Mouse (Mus musculus) frontal cortex, postnatal 36 days (tissue): ENCODE measurements at regions not wholly inside any gene's neighbourhood (a gene's known extent, or its start where the extent isn't known, plus 50 kb on each side); places are given as distances from the start of the nearest gene placed in this dataset.

ENCODE experiments used
- DNase-seq, 2 experiments: peaks; one replicate each; pipeline ENCODE4 v3.0.0; 2022; ENCODE audit warnings: low spot score in 2 of 2

DNA sequence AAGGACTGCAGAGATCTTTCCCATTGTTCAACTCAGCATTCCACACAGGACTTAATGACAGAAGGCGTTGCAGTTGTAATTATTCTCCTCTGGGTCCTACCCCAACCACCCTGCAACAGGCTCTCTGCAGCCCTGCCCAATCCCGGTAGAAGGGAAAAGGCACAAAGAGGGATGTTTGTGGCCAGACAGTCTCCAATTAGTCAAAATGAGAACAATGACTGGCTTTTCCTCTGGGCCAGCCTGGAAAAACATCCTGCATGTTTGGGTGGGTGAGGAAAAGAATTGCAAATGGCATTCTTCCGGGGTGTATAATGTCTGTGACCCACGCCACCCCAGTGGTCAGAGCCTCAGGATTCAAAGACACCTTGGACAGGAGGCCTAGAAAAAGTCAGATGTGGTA lies 168.8 kb upstream of the Spag17 start:
- DNase-seq = no peak

DNA sequence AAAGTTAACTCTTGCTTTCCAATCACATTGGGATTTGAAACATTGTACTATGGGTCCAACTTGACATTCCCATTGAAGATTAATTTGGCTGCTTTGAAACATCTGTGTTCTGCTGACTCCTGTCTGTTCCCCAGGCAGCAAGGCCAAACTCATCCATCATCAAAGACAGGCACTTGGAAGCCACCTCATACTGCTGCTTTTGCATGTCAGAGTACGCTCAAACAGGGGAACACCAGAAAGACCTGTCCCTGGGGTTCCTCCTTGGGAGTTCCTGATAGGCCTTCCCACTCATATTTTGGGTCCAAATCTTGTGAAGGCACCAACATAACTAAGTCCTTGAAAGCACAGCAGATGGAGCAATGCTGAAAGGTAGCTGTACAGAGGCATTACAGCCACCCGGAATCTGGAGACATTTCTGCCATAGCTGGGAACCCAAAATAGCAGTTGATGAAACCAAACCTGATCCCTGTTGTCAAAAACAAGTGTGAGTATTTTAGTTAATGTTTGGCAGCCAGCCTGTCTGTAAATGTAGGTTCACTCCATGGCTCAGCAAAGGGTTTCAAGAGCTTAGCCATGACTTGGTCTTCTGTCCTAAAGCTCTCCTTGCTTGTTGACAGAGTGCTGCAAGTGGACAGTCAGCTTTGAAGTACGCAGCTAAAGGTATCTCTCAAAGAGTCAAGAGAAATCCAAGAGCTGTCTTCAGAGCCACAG lies 147.0 kb upstream of the Spag17 start:
- no peak for DNase-seq

DNA sequence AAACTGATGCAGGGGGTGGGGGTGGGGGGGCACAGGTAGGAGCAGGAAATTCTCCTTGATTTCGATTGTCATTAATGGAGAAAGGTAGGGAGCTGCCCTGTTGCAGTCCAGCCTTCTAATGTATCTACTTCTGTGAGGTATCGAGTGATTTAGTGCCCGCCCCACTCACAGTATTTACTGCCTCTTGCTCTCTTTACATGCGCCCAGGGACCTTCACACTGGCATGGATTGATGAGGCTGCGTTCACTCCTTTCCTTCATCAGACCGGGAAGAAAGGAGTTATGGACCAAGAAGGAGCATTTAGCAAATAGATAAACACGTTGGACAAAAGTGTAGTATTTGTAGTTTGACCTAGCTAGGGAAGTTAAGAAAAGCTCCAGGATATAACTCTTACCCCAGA lies 145.6 kb upstream of the Spag17 start:
- no peak for DNase-seq

DNA sequence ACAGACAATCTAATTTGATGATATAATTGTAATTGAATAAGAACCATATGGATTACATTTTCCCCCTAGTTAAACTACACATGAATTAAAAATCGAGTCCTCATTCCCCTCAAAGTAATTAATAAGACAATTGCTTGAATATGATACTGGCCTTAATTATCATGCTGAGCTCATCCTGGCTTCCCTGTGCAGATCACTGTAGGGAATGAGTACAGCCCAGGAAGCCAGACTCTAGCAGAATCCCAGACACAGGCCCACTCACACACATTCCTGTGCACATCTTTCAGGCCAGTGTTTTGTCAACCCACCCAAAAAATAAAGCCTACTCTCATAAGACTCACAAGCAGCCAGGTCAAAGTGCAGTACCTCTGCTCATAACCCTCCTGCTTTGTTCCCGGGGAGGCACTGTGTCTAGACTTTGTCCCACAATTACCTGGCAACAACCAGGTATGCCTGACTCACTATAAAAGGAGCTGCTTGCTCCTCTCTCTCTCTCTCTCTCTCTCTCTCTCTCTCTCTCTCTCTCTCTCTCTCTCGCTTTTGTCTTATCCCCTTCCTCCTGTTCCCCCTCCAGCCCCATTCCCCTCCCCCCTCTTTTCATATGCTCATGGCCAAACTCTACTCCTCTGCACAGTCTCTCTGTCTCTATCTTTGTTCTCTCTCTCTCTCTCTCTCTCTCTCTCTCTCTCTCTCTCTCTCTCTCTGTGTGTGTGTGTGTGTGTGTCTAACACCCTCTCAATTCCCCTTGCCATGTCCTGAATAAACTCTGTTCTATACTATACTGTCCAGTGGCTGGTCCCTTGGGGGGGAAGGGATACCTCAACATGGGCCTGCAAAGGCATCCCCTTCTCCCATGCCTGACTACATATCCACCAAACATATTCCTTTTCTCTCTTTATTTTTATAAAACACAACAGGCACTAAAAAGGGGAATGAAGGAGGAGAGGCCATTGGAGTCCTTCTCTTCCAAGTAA lies 143.7 kb upstream of the Spag17 start:
- DNase-seq = no peak

DNA sequence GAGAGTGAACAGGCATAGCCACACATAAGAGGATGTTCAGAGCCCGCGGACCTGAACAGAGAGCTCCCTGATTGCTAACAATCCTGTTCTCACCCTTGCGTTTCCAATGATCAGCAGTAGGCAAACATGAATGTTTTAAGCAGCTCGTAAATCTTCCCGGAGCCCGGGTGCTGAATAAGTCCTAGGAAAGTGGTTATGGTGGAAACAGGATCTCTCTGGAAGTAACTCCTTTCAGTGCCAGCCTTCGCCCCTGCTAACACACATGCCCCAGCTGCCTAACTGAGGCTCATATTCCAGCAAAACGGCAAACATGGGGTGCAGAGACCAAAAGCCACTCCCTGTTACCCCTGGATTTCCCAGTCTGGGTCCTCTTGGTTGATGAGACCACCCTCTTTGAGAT lies 135.5 kb upstream of the Spag17 start:
- DNase-seq = no peak

DNA sequence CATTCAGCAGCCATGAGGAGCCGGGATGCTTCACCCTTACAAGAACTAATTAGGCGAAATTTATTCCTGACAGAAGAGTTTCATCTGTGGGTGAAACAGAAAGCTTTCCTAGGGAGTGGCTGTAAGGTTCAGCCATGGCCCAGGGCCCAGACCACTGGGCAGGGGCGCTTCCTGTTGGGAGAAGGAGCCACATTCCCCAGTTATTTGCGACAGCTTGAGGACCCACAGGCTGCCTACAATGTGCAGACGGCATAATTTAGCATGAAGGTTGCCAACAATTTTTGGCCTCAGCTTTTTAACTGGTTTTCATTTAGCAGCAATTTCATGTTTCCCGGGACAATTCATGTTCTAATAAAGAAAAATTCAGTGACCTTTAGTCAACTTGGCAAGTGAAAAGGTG lies 106.7 kb upstream of the Spag17 start:
- DNase-seq = no peak

DNA sequence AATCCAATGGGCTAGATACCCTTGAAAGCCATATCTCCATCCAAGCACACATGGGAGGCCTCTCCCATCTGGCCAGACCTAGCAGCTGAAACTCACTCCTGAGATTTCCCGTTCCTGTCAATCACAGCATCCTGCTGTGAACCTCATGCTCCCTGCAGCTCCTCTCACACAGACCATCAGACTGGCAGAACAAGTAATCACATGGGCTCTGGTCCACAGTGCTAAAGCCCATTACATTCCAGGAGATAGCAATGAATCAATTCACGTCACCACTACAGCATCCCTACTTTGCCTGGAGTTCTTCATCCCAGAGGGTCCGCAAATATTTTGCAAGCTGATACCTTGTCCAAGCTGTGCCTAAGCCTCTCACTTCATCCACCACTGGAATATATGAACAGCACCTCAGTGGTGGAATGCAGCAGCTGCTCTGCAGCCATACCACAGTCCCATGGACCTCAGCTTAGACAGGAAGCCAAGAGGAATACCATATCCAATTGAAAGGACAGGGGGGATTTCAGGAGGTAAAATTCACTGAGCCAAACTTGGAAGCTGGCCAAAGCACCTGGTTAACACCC lies 99.2 kb upstream of the Spag17 start:
- no peak for DNase-seq

DNA sequence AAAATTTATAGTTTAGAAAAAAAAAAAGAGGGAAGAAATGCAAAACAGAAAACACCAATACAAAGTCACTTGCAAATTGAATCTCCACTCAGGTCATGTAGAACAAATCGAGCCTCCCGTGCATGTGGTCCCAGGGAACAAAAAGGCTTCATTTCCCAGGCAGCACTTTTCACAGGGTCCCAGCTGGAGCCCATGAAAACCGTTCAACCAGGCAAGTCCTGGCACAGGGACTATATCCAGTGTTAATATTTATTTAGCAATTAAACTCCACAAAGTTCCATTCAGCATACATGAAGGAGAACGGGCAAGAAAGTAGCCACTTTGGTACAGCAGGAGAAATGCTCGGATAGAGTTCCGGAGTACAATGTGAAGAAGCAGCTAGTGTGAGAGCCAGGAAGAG lies 93.9 kb upstream of the Spag17 start:
- no peak for DNase-seq

DNA sequence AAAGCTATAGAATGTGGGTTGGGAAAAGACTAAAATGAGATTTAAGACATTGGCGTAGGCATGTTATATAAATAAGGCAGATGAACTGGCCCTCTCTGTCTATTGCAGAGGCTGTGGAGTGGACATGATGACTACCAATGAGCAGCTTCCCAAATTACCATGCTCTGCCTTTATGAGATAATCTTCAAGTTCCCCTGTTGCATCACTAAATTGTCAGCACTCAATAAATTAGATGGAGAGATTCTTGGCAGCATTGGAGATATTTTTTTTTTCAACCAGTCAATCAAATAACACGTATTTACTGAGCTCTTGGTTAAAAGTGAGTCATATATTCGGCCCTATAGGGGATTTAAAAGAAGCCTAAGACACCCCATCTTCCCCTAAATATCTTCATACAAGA lies 91.6 kb upstream of the Spag17 start:
- DNase-seq = no peak

DNA sequence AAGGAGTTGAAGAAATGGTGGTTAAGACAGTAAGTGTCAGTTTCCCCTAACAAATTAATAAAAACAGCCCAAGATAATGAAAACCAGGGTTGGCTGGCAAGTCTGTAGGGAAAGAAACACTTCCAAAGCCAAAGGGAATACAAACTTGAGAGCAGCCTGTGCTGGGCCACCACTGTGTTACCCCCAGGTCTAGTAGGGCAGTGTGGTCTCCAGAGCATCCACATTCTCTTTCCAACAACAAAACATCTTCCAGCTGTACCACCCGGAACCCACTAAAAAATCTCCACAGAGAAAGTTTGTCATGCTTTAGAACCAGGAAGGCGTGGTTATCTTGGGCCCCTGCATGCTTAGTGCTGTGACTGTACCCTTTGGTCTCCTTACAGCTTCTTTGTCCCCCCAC lies 89.4 kb upstream of the Spag17 start:
- DNase-seq = no peak

DNA sequence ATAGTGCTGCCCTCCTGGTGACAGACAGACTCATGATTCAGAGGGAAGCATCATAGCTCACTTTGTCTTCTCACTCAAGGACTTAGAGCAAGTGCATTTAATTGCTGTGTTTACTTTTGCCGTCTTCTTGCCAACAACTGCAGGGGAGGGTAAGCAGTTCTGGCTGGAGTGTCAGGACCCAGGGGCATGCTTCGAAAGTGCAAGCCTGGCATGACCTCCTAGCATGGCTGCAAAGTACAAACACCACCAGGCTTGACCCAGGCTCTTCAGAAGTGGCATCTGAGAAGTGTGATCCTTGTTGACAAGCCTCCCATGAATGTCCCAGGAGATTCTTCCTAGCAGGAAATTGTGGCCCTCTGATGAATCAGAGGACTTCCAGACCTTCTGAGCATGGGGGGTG lies 87.4 kb upstream of the Spag17 start:
- DNase-seq = no peak

DNA sequence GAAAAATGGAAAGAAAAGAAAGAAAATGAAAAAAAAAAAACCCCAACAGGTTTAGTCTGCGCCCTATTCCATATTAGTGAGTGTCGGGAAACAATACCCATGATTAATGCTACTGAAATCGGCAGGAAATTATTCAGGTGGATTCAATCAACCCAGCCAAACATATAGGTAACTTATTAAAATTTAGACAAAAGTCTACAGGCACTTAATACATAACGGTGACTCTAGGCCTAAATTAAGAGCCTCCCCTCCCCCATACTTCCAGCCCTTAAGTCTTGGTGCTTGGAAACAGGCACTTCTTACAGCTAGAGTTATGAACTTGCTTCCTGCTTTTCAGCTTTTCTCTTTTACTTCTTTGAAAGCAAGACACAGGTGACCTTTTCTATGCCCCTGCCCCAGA lies 74.7 kb upstream of the Spag17 start:
- DNase-seq = no peak

DNA sequence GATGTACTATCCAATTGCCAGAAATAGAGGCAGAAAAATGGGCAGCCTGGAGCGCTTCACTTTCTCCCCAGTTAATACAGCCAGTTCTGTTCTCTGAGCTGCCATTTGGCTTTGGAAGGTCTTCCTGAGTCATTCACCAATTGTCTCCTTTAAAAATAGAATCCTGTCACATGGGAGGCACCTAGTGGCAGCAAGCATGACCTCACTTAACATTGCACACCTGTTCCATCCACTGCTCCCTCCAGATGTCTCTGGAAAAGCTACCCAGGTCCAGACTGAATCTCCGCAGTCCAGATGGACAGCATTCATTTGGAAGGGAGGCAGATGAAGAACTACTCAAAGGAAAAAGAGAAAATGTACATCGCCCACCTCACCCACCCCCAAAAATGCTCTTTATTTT lies 73.9 kb upstream of the Spag17 start:
- no peak for DNase-seq

DNA sequence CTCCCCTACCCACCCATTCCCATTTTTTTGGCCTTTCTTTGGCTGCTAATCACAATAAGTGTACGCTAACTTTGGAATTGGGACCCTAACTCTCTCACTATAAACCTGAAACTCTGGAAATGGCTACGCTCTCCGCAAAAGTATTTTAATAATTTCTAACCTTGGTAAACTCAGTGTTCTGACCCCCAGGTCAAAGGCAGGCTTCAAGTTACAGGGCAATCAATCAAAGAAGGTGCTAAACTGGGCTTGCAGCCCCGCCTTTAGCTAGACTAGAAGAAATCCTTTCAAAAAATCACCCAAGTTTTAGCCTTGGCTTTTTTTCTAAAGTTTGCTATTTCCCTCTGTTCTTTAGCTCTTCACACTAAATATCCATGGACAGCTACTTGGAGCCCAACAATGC lies 72.4 kb upstream of the Spag17 start:
- no peak for DNase-seq

DNA sequence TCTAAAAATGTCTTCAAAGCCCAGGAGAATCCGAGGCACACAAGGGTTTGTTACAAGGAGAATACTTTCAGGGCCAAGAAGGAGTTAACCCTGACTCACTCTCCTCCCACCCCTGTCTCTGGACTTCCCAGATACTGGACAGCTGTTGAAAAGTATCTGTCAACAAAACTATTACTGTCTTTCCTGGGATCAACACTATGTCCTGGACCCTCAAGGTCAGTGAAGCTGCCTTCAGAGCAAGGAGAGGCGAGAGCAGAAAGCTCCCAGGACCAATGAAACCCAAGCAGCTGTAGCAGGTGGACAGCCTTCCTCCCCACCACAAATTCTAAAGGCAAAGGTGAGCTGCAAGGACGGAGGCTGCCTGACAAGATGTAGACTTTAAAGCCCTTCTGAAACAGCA lies 70.1 kb upstream of the Spag17 start:
- DNase-seq = no peak

DNA sequence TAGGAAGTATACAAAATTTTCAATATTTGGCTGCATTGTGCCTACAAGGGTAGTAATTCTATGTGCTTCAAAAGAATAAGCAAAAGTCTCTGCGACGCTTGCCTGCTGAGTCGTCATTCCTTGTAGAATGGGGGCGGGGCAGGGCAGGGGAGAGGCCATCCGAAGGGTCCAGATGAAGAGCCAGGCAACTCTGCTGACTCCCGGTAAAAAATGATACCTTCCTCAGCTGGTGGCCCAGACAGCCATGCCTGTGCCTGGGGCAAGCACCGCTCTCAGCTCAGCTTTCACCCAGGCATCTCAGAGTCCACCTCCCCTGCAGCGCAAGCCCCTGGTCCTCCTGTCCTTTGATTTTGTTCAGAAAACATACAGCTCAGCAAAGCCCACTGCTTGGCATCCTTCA lies 67.2 kb upstream of the Spag17 start:
- DNase-seq = no peak

DNA sequence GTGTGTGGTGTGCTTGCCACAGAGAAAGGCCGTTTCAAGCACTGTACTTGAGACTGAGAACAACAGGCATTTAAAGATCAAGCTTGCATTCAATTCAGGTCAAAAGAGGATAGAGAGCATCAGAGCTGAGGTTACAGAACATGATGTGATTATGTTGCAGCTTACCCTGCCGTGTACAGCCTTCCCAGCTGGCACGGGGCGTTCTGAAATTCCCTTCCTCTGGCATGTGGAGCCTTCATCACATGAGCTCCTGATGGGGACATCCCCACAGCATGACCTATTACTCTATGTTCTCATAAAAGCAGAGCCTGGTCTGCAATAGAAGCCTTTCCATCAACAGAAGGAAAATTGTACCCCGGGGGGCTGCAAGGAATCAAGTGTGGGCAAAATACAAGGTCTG lies 62.5 kb upstream of the Spag17 start:
- DNase-seq = no peak

DNA sequence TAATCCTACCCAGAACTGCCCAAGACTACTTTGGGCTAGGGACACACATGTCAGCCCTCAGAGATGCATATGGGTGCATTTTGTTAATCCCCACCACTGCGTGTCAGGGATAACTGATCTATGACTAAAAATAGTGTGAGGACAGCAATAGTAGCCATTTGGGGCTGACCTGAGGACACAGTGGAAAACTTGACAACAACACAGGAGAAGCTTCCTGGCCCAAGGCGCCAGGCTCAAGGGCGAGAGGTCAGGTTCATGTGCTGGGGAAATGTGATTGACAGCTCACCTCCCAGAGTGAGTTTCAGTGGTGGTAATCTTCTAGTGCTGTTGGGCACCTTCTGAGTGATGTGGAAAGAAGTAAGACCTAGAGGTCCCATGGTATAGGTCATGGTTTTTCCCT lies 62.0 kb upstream of the Spag17 start:
- DNase-seq = no peak
